Mouse (Mus musculus) hindbrain, embryonic 10.5 days (tissue): ENCODE results near the gene Vmn2r112. TPM values are rescaled to one million over a fixed set of nuclear protein-coding genes. Genes with fewer than 3 reads are reported as not detected.
"Not testable (repeated sequence)": the region's sequence is repeated elsewhere in the genome, so short reads cannot be mapped to it uniquely, and the experiment has no call there.

Experiments
- DNase-seq: peaks from one replicate; pipeline ENCODE4 v3.0.0-alpha.2; 2017; ENCODE audit warnings: low spot score
- H3K27ac ChIP-seq: fragments of 300-500 bp; sonication (generic); 2 replicates; pipeline ENCODE4 v1.5.1; 2016; ENCODE audit warnings: mild to moderate bottlenecking, moderate library complexity
- H3K27me3 ChIP-seq: fragments of 300-500 bp; sonication (generic); 2 replicates; pipeline ENCODE4 v1.6.1; 2016; ENCODE audit warnings: mild to moderate bottlenecking; ENCODE audit not compliant: poor library complexity, insufficient read depth, severe bottlenecking
- H3K36me3 ChIP-seq: fragments of 300-500 bp; sonication (generic); 2 replicates; pipeline ENCODE4 v1.6.1; 2016; ENCODE audit warnings: mild to moderate bottlenecking, moderate library complexity
- H3K4me1 ChIP-seq: fragments of 300-500 bp; sonication (generic); replicated peaks from 2 replicates; pipeline ENCODE4 v1.6.1; 2016; ENCODE audit warnings: mild to moderate bottlenecking
- H3K4me3 ChIP-seq: fragments of 300-500 bp; sonication (generic); 2 replicates; pipeline ENCODE4 v1.5.1; 2016; ENCODE audit warnings: mild to moderate bottlenecking, moderate library complexity
- H3K9me3 ChIP-seq: fragments of 300-500 bp; sonication (generic); 2 replicates; pipeline ENCODE4 v1.6.1; 2016; ENCODE audit warnings: mild to moderate bottlenecking, moderate library complexity
- WGBS: fragments of 180-500 bp; shearing (Covaris S2); methylation state at CpG from one replicate; pipeline ENCODE4 v1.1.7; 2016; 5-methylcytosine and 5-hydroxymethylcytosine counted together
- polyA plus RNA-seq: library from polyadenylated mRNA; unstranded; fragments of >200 nt; fragmentation: Nextera tagmentation; extraction: Ambion mirVana; gene quantifications from 2 replicates; pipeline ENCODE4 v1.2.1, GENCODE M21; 2016

Vmn2r112 gene
- not detected in 2 replicates for polyA plus RNA-seq

DNA sequence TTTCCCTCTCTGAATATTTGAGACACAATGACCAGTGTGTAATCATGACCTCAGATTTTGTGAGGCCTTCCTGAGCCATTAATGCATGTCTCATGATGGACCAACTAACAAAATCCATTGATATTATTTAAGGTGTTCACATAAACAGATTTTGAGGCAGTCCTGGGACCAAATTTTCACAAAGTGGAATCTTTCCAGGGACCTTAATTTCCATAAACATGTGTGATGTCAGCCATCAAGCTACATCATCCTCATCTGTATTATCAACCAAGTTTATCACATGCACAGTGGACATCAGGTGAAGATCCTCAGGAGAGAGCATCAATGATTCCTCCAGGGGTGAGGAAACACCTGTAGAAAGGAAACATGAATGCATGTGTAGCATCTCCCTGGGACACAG, at the start of gene Vmn2r112:
Vmn2r112 (plus strand) TSS at position 301 of the 400 bp plus-strand sequence.
- DNase-seq, H3K27ac ChIP-seq, H3K9me3 ChIP-seq, H3K4me3 ChIP-seq, H3K4me1 ChIP-seq, H3K36me3 ChIP-seq, H3K27me3 ChIP-seq: not testable (repeated sequence)

DNA sequence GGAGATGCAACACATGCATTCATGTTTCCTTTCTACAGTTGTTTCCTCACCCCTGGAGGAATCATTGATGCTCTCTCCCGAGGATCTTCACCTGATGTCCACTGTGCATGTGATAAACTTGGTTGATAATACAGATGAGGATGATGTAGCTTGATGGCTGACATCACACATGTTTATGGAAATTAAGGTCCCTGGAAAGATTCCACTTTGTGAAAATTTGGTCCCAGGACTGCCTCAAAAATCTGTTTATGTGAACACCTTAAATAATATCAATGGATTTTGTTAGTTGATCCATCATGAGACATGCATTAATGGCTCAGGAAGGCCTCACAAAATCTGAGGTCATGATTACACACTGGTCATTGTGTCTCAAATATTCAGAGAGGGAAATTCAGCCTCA, 27.4 kb upstream of the Vmn2r112 start, which contains the start of gene Vmn2r111:
Vmn2r111 (minus strand) TSS at position 101 of the 400 bp plus-strand sequence.
- not testable (repeated sequence) for H3K9me3 ChIP-seq, H3K36me3 ChIP-seq, H3K4me1 ChIP-seq, H3K27ac ChIP-seq, DNase-seq, H3K4me3 ChIP-seq, H3K27me3 ChIP-seq
- 67% methylated on average over 1 of the region's 1 CpGs for WGBS

DNA sequence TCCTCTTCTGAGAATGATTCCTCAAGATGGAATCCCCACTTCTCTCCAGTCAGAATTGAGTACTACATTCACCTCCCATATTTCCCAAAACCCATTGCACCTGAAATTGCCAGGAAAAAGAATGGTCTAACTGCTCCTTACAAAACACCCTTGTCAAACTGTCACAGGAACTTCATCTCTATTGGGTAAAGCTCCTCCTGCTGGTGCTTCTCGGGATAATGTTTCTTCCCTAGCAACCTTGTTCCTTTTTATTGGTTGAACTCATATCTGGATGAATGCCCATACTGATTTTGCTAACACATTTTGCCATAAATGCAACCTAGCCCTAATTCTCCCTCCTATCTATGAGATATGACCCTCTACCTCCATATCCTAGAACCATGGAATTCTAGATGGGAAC, 29.9 kb downstream of the Vmn2r112 start:
- 76% methylated on average over 1 of the region's 1 CpGs for WGBS

More for the DNA sequence above, 29.9 kb downstream of the Vmn2r112 start:
- no peak for DNase-seq
- Histone ChIP-seq H3K27me3 (no peaks in the 10 kb centered on the region), H3K36me3 (no peaks in the 10 kb centered on the region), H3K4me1 (no peaks in the 10 kb centered on the region), H3K27ac (no peak overlapping the region), H3K9me3 (peaks cover 20% of the 10 kb centered on the region), H3K4me3 (no peak overlapping the region)

Other genes starting within 250 kb of the Vmn2r112 start
- 9.6 and 13.5 TPM in 2 replicates for gene Zfp944, start 239.6 kb upstream of the Vmn2r112 start, polyA plus RNA-seq
- gene Zfp758, start 239.5 kb upstream of the Vmn2r112 start, polyA plus RNA-seq, result 7.6 and 7.8 TPM in 2 replicates
- 15.2 and 20.6 TPM in 2 replicates for gene Zfp946, start 176.7 kb upstream of the Vmn2r112 start, polyA plus RNA-seq
- gene Vmn2r111, start 27.5 kb upstream of the Vmn2r112 start, polyA plus RNA-seq, result not detected in 2 replicates